Mouse (Mus musculus): Measurements from ENCODE around the gene Iqgap2. TPM values are rescaled to one million over a fixed set of nuclear protein-coding genes. Genes with fewer than 3 reads are reported as not detected.
A peak's percentile ranks its signal among the peaks of the same experiment; 100 is the strongest.

The Iqgap2 gene
- polyA plus RNA-seq, 1 experiment = 5.7 TPM

- no peak for DNase-seq (ENCODE audit: extremely low spot score in 1 of 2, low spot score in 1 of 2)
Observed at GRCm38 (mm10) chr13:95670534-95670933, 221.2 kb downstream of the Iqgap2 start.

GRCm38 (mm10) chr13:95667260-95667659 is 224.5 kb downstream of the Iqgap2 start:
- peak in 1 of 2 experiments; percentile 18 for DNase-seq (ENCODE audit: extremely low spot score in 1 of 2, low spot score in 1 of 2)

GRCm38 (mm10) chr13:95665644-95666356 is 225.9 kb downstream of the Iqgap2 start:
- DNase-seq (ENCODE audit: extremely low spot score in 1 of 2, low spot score in 1 of 2) = no peak

- DNase-seq (ENCODE audit: extremely low spot score in 1 of 2, low spot score in 1 of 2) = no peak
Observed at GRCm38 (mm10) chr13:95663834-95664233, 227.9 kb downstream of the Iqgap2 start.

GRCm38 (mm10) chr13:95659432-95659831 is 232.3 kb downstream of the Iqgap2 start:
- DNase-seq (ENCODE audit: extremely low spot score in 1 of 2, low spot score in 1 of 2) = no peak

- no peak for DNase-seq (ENCODE audit: extremely low spot score in 1 of 2, low spot score in 1 of 2)
Observed at GRCm38 (mm10) chr13:95657171-95657570, 234.6 kb downstream of the Iqgap2 start.

GRCm38 (mm10) chr13:95655284-95655683 is 236.4 kb downstream of the Iqgap2 start:
- DNase-seq (ENCODE audit: extremely low spot score in 1 of 2, low spot score in 1 of 2) = peak in 1 of 2 experiments; percentile 23

- no peak for DNase-seq (ENCODE audit: extremely low spot score in 1 of 2, low spot score in 1 of 2)
Observed at GRCm38 (mm10) chr13:95653696-95654095, 238.0 kb downstream of the Iqgap2 start.

- no peak for DNase-seq (ENCODE audit: extremely low spot score in 1 of 2, low spot score in 1 of 2)
Observed at GRCm38 (mm10) chr13:95651870-95652668, 239.7 kb downstream of the Iqgap2 start.

GRCm38 (mm10) chr13:95649941-95650340 is 241.8 kb downstream of the Iqgap2 start:
- DNase-seq (ENCODE audit: extremely low spot score in 1 of 2, low spot score in 1 of 2) = no peak

- no peak for DNase-seq (ENCODE audit: extremely low spot score in 1 of 2, low spot score in 1 of 2)
Observed at GRCm38 (mm10) chr13:95647248-95647647, 244.5 kb downstream of the Iqgap2 start.

GRCm38 (mm10) chr13:95646687-95647111 is 245.0 kb downstream of the Iqgap2 start:
- DNase-seq (ENCODE audit: extremely low spot score in 1 of 2, low spot score in 1 of 2) = no peak

- DNase-seq (ENCODE audit: extremely low spot score in 1 of 2, low spot score in 1 of 2) = no peak
Observed at GRCm38 (mm10) chr13:95643740-95644139, 248.0 kb downstream of the Iqgap2 start.

GRCm38 (mm10) chr13:95641061-95641986 is 250.4 kb downstream of the Iqgap2 start:
- DNase-seq (ENCODE audit: extremely low spot score in 1 of 2, low spot score in 1 of 2) = no peak

GRCm38 (mm10) chr13:95640408-95640807 is 251.3 kb downstream of the Iqgap2 start:
- no peak for DNase-seq (ENCODE audit: extremely low spot score in 1 of 2, low spot score in 1 of 2)

- DNase-seq (ENCODE audit: extremely low spot score in 1 of 2, low spot score in 1 of 2) = no peak
Observed at GRCm38 (mm10) chr13:95639336-95640116, 252.2 kb downstream of the Iqgap2 start.

- no peak for DNase-seq (ENCODE audit: extremely low spot score in 1 of 2, low spot score in 1 of 2)
Observed at GRCm38 (mm10) chr13:95638894-95639293, 252.8 kb downstream of the Iqgap2 start.

- no peak for DNase-seq (ENCODE audit: extremely low spot score in 1 of 2, low spot score in 1 of 2)
Observed at GRCm38 (mm10) chr13:95637737-95638136, 254.0 kb downstream of the Iqgap2 start.

- no peak for DNase-seq (ENCODE audit: extremely low spot score in 1 of 2, low spot score in 1 of 2)
Observed at GRCm38 (mm10) chr13:95635301-95635700, 256.4 kb downstream of the Iqgap2 start.

- no peak for DNase-seq (ENCODE audit: extremely low spot score in 1 of 2, low spot score in 1 of 2)
Observed at GRCm38 (mm10) chr13:95634451-95634850, 257.3 kb downstream of the Iqgap2 start.
